Comparison of ENCODE assay signal across 10 mouse cellular contexts in genomic region chr19:44887679-44888235, GRCm38 (mm10). TPM values are rescaled to one million over a fixed set of nuclear protein-coding genes. Genes with fewer than 3 reads are reported as not detected.
DNase-seq lines count a peak whose midpoint lies in the region; ATAC-seq and TF ChIP-seq lines count a peak whose summit lies in the region.
"Had no signal": no experiment of that assay in that cellular context is flagged by ENCODE, and none has a peak within 500 bp of the region (broad histone marks: within the 10 kb centered on the region; RNA-seq: fewer than 3 reads in every experiment).

No protein-coding gene starts in this region.

- H3K36me3 ChIP-seq in heart, embryonic 10.5 days = no peaks in the 10 kb centered on the region
- H3K36me3 ChIP-seq in forebrain, embryonic 14.5 days (ENCODE audit: control insufficient read depth, insufficient read depth, low read length) = no peaks in the 10 kb centered on the region
- H3K36me3 ChIP-seq: embryonic facial prominence, embryonic 13.5 days; lung, embryonic 15.5 days had no signal

- ATAC-seq in forebrain, embryonic 14.5 days = no peak

- TF ChIP-seq CTCF in bone marrow macrophage, adult 2 months (IDR thresholded peaks at IDR 0.05; ENCODE audit: low read depth, low read length) = peak; percentile 95

- peaks cover 72% of the 10 kb centered on the region for H3K27me3 ChIP-seq in heart, embryonic 10.5 days (ENCODE audit: insufficient read depth, poor library complexity, severe bottlenecking)
- peaks cover 71% of the 10 kb centered on the region for H3K27me3 ChIP-seq in forebrain, embryonic 14.5 days (replicated peaks; ENCODE audit: control insufficient read depth, insufficient read depth, low read length)

- H3K4me3 ChIP-seq in heart, embryonic 10.5 days = no peak overlapping the region
- H3K4me3 ChIP-seq in bone marrow macrophage, adult 2 months (ENCODE audit: insufficient read depth, low read length) = no peak overlapping the region
- H3K4me3 ChIP-seq in forebrain, embryonic 14.5 days (ENCODE audit: low read depth, low read length) = no peak overlapping the region
- H3K4me3 ChIP-seq: embryonic facial prominence, embryonic 13.5 days; lung, embryonic 15.5 days had no signal

- H3K9me3 ChIP-seq in heart, embryonic 10.5 days = no peaks in the 10 kb centered on the region
- H3K9me3 ChIP-seq in forebrain, embryonic 14.5 days (replicated peaks; ENCODE audit: control insufficient read depth, low read length) = no peaks in the 10 kb centered on the region
- H3K9me3 ChIP-seq: embryonic facial prominence, embryonic 13.5 days; lung, embryonic 15.5 days had no signal

- DNase-seq in heart, embryonic 10.5 days (ENCODE audit: low spot score) = peak; percentile 82
- no peak for DNase-seq in heart, adult 8-10 months (ENCODE audit: low spot score)
- peak; percentile 12 to 42 for DNase-seq in CD8-positive naive resting alpha-beta T cell, adult 2 months (ENCODE audit: low read depth in 2 of 2, low spot score in 2 of 2)
- DNase-seq in forebrain, embryonic 14.5 days (ENCODE audit: low spot score) = peak; percentile 60
- DNase-seq in kidney, postnatal 36 days = peak; percentile 71 to 90
- DNase-seq in lung, postnatal 14 days = peak; percentile 74
- DNase-seq in spleen, postnatal 14 days (ENCODE audit: low spot score in 2 of 2) = peak; percentile 31 to 47

- no peak overlapping the region for H3K4me2 ChIP-seq in forebrain, embryonic 14.5 days (ENCODE audit: low read length)
- H3K4me2 ChIP-seq: embryonic facial prominence, embryonic 13.5 days; lung, embryonic 15.5 days had no signal

- no peak for TF ChIP-seq POLR2A in bone marrow macrophage, adult 2 months (IDR thresholded peaks at IDR 0.05; ENCODE audit: borderline replicate concordance, low read depth, low read length)

- H3K9ac ChIP-seq in forebrain, embryonic 14.5 days (ENCODE audit: low read length) = no peak overlapping the region
- H3K9ac ChIP-seq: embryonic facial prominence, embryonic 13.5 days; lung, embryonic 15.5 days had no signal

- WGBS in heart, embryonic 10.5 days = 20% methylated on average over 7 of the region's 7 CpGs
- WGBS in forebrain, embryonic 14.5 days = 17% methylated on average over 7 of the region's 7 CpGs

- H3K27ac ChIP-seq in heart, embryonic 10.5 days = no peak overlapping the region
- H3K27ac ChIP-seq in bone marrow macrophage, adult 2 months (ENCODE audit: insufficient read depth, low read depth, low read length) = no peak overlapping the region
- H3K27ac ChIP-seq in forebrain, embryonic 14.5 days (ENCODE audit: low read depth, low read length) = no peak overlapping the region
- H3K27ac ChIP-seq: embryonic facial prominence, embryonic 13.5 days; lung, embryonic 15.5 days had no signal

- peaks cover 36% of the 10 kb centered on the region for H3K4me1 ChIP-seq in heart, embryonic 10.5 days
- no peaks in the 10 kb centered on the region for H3K4me1 ChIP-seq in bone marrow macrophage, adult 2 months (ENCODE audit: control insufficient read depth, insufficient read depth, low read length)
- peaks cover 4% of the 10 kb centered on the region for H3K4me1 ChIP-seq in forebrain, embryonic 14.5 days (ENCODE audit: control insufficient read depth, insufficient read depth, low read length)

RNA-seq across cellular contexts. Expression of gene Slf2, which starts 43.2 kb away (rescaled TPM):
- polyA plus RNA-seq in heart, embryonic 10.5 days (2016; fragmentation: Nextera tagmentation; extraction: Ambion mirVana) = 56.6 and 60.6 TPM in 2 replicates
- 10 to 100 TPM; 18.2 to 21.9 (median 19.7) TPM for total RNA-seq in heart, adult 8-10 months (2022)
- 20.5 and 20.6 TPM in 2 replicates for polyA plus RNA-seq in bone marrow macrophage, adult 2 months (2012; ENCODE audit: insufficient read depth, insufficient read length, missing spikeins)
- 22.9 and 28.1 TPM in 2 replicates for polyA plus RNA-seq in forebrain, embryonic 14.5 days (2014; fragmentation: Nextera tagmentation; extraction: Ambion mirVana)
